Comparison of ENCODE assay signal across 8 mouse cellular contexts in the genomic region with DNA sequence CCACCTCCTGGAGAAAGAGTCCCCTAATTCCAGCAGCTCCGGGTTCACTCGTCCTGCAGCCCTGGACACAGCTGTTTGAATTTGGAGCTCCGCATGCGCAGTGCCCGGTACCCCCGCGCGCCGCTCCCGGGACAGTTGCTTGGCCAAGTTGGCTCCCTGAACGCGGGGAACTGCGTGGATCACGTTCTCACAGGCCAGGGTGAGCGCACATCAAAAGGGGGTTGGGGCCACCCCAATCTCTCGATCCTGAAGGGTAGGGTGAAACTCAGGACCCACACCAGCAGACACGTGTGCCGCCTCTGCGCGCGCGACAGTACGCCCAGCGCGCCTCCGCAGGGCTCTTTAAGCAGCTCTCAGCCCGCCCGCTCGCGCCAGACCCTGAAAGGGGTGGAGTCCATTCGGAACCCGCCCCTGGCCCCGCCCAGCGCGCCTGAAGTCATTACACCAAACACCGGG. TPM values are rescaled to one million over a fixed set of nuclear protein-coding genes. Genes with fewer than 3 reads are reported as not detected.
DNase-seq lines count a peak whose midpoint lies in the region; ATAC-seq and TF ChIP-seq lines count a peak whose summit lies in the region.

A gene (minus strand): TSS at position 344 of the 456 bp plus-strand sequence.

- TF ChIP-seq CTCF in lung, postnatal 0 days (IDR thresholded peaks at IDR 0.05) = no peak

- H3K4me1 ChIP-seq in hindbrain, embryonic 11.5 days (replicated peaks; ENCODE audit: control insufficient read depth, insufficient read depth, low read length) = peaks cover 9% of the 10 kb centered on the region
- H3K4me1 ChIP-seq in lung, postnatal 0 days (ENCODE audit: insufficient read depth, low read depth, low read length) = peaks cover 4% of the 10 kb centered on the region; the same call in 1 of the 2 replicates

- no peak within 1 kb of the TSS for H3K27ac ChIP-seq in hindbrain, embryonic 11.5 days (ENCODE audit: low read depth, low read length)
- peak within 1 kb of the TSS; percentile 66 for H3K27ac ChIP-seq in lung, postnatal 0 days (ENCODE audit: low read length)

- peak; percentile 90 for ATAC-seq in hindbrain, embryonic 11.5 days (ENCODE audit: low FRiP score)
- peak; percentile 93 for ATAC-seq in lung, postnatal 0 days

- H3K4me2 ChIP-seq in hindbrain, embryonic 11.5 days (replicated peaks; ENCODE audit: low read depth, low read length) = peak within 1 kb of the TSS; percentile 83
- H3K4me2 ChIP-seq in lung, postnatal 0 days (replicated peaks; ENCODE audit: low read depth, low read length) = peak within 1 kb of the TSS; percentile 83

- 0% methylated on average over 36 of the region's 36 CpGs for WGBS in hindbrain, embryonic 11.5 days
- WGBS in lung, postnatal 0 days = under 1% methylated on average over 36 of the region's 36 CpGs

- no peaks in the 10 kb centered on the region for H3K27me3 ChIP-seq in hindbrain, embryonic 11.5 days (ENCODE audit: control insufficient read depth, insufficient read depth, low read length)
- no peaks in the 10 kb centered on the region for H3K27me3 ChIP-seq in lung, postnatal 0 days (replicated peaks; ENCODE audit: insufficient read depth, low read length)

- no peaks in the 10 kb centered on the region for H3K36me3 ChIP-seq in hindbrain, embryonic 11.5 days (ENCODE audit: control insufficient read depth, insufficient read depth, low read length)
- no peaks in the 10 kb centered on the region for H3K36me3 ChIP-seq in lung, postnatal 0 days (ENCODE audit: insufficient read depth, low read length)

- H3K9ac ChIP-seq in hindbrain, embryonic 11.5 days (ENCODE audit: low read depth, low read length) = peak within 1 kb of the TSS; percentile 64
- peak within 1 kb of the TSS; percentile 6; the same call in 1 of the 2 replicates for H3K9ac ChIP-seq in lung, postnatal 0 days (replicated peaks; ENCODE audit: low read depth)

- H3K4me3 ChIP-seq in hindbrain, embryonic 11.5 days (ENCODE audit: low read depth, low read length) = peak within 1 kb of the TSS; percentile 55
- H3K4me3 ChIP-seq in lung, postnatal 0 days (ENCODE audit: low read depth, low read length) = peak within 1 kb of the TSS; percentile 52

- no peaks in the 10 kb centered on the region for H3K9me3 ChIP-seq in hindbrain, embryonic 11.5 days (ENCODE audit: control insufficient read depth, low read length)
- H3K9me3 ChIP-seq in lung, postnatal 0 days (ENCODE audit: low read length) = no peaks in the 10 kb centered on the region

- DNase-seq in MEL-GATA-1-ER (ENCODE audit: extremely low read depth, low read depth) = peak; percentile 76
- peak; percentile 74 to 81 for DNase-seq in cerebellum, postnatal 10 days
- peak; percentile 44 to 70 for DNase-seq in frontal cortex, postnatal 10 days (ENCODE audit: low spot score in 2 of 2)
- DNase-seq in hindbrain, embryonic 11.5 days (ENCODE audit: low spot score) = peak; percentile 94
- peak; percentile 70 for DNase-seq in layer of hippocampus, adult 9-11 months
- DNase-seq in lung, postnatal 0 days (ENCODE audit: low spot score) = peak; percentile 95
- DNase-seq in ovary, postnatal 10 days (ENCODE audit: low spot score) = peak; percentile 73
- peak; percentile 81 to 87 for DNase-seq in thymus, postnatal 10 days (ENCODE audit: low spot score in 2 of 2)

- TF ChIP-seq EP300 in lung, postnatal 0 days (IDR thresholded peaks at IDR 0.05) = no peak

RNA-seq across cellular contexts. Expression of the gene that starts here (rescaled TPM):
- 4.6 and 8.5 TPM in 2 replicates for polyA plus RNA-seq in hindbrain, embryonic 11.5 days (2014; fragmentation: Nextera tagmentation; extraction: Ambion mirVana)
- 4.5 and 5.2 TPM in 2 replicates for polyA plus RNA-seq in lung, postnatal 0 days (2015; fragmentation: Nextera tagmentation; extraction: Ambion mirVana)
